Mouse (Mus musculus) cerebral cortex, adult 2 months (tissue): ENCODE data around the gene Otogl.

ENCODE experiments used
- WGBS: fragments of 180-500 bp; shearing (Covaris S2); methylation state at CpG from one replicate; pipeline ENCODE4 v1.1.7; 2018; 5-methylcytosine and 5-hydroxymethylcytosine counted together

Otogl gene

GRCm38 (mm10) chr10:107912084-107912573 lies at the start of gene Otogl:
Gene Otogl, minus strand, starts transcription at chr10:107912134.
- WGBS, result 58% methylated on average over 7 of the region's 7 CpGs

DNA sequence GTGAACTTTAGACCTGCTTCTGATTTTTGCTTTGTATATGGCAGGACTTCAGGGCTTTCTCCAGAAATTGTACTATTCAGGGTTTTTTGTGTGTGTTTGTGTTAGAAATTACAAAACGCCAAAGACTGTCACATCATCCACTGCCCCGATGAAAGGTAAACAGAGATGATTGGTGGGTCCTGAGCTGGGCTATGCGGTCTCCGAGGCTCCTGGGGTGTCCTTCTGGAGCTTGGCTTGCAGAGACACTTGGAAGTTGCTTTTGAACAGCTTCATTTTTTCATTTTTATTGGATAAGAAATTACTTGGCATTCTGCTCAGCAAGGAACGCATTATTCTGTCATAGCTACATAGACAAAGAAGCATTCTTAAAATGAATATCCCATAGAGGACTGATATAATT lies 44.7 kb upstream of the Otogl start:
- WGBS, result 83% methylated on average over 5 of the region's 5 CpGs

GRCm38 (mm10) chr10:107954444-107954843 lies 42.5 kb upstream of the Otogl start:
- WGBS, result 50% methylated on average over 6 of the region's 6 CpGs

DNA sequence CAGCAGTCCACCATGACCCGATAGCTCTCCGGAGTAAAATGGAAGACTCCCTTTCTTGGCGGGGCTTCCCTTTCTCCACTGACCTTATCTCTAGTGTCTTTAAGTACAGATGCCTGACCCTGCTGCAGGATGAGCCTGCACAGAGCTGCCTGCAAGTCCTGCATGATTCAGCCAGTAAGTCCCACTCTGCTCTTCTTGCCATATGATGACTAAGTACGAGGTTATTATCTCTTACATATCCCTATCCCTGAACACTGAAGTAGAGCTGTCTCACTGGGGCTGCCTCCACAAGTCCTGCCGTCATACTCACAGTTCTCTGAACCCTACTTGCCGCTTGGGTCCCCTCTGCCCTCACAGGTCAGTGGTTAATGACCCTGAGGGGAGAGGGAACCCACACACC lies 39.7 kb upstream of the Otogl start:
- WGBS, result 89% methylated on average over 6 of the region's 6 CpGs

DNA sequence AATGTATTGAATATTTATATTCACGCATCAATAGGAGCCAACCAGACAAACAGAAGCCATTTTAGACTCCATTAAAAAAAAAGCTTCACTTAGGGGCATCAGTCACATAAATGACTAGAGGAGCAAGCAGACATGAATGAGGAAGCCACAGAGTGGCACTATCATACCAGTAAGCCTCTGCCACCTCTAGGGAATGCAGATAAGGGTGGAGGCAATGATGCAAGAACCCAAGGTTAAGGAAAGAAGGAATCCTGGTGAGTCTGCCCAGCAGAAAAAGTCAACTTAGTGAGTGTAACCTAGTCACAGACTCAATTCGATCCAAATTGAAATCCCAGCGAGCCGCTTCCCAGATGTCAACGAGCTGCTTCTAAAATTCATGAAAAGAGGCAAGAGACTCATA lies 38.0 kb upstream of the Otogl start:
- 84% methylated on average over 5 of the region's 5 CpGs for WGBS

- 48% methylated on average over 8 of the region's 8 CpGs for WGBS
Observed at GRCm38 (mm10) chr10:107948647-107949046, 36.7 kb upstream of the Otogl start.

DNA sequence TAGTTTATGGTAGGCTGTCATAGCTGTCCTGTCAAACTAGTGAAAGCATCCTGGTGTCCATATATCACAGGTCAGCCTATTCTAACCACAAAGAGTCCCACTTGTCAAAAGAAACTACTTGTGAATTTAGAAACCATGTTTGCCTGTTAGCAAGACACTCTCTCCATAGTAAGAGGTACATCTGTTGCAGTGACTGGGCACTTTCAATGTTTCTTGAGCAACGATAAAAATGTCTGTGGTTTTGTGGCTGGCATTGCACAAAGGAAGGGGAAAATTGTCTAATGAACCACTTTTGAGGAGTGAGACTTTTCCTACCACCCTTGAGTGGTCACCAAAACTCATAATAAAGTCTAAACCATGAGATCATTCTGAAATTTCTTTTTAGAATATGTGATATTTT lies 36.1 kb upstream of the Otogl start:
- 37% methylated on average over 1 of the region's 1 CpGs for WGBS

DNA sequence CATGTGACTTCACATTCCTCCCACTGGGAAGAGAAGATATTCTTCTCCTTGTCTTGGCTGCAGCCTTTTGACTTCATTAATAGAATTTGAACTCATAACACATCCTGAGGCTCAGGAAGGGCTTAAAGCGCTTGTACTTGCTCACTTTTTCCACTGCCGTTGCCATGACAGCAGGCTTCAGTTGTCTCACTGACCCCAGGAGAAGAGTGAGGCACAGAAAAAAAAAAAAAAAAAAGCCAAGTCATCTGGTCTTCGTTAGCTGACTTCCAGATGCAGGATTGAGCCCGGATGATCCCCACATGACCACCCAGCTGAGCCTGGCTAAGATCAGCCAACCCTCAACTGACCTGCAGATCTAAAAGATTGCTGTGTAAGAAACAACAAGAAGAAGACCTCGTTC lies 34.4 kb upstream of the Otogl start:
- 71% methylated on average over 5 of the region's 5 CpGs for WGBS

GRCm38 (mm10) chr10:107943859-107944258 lies 31.9 kb upstream of the Otogl start:
- WGBS, result 78% methylated on average over 3 of the region's 3 CpGs

DNA sequence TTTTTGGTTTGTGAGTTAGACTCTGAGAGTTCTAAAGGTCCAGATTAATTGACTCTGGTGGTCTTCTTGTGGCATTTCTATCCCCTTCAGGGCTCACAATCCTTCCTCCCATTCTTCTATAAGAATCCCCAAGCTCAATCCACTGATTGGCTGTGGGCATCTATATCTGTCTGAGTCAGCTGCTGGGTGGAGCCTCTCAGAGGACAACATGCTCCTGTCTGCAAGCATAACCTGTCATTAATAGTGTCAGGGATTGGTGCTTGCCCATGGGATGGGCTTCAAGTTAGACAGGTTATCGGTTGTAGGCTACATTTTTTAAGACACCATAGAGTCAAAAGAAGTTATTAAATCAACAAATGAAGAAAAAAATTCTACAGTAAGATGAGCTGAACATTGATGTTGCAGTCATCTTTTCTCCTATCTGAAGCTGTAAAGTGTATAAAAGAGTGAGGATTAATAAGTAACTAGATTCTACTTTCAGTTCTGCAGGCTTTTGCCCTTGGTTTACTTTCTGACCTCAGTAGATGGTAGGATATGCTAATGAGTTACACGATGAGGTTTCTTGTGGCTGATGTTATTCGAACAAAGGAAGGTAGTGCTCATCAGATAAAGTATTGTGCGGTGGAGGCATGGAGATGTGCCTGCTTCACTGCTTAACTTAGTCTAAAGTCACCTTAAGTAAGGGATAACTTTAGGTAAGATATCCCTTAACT lies 29.4 kb upstream of the Otogl start:
- WGBS, result 93% methylated on average over 4 of the region's 4 CpGs

DNA sequence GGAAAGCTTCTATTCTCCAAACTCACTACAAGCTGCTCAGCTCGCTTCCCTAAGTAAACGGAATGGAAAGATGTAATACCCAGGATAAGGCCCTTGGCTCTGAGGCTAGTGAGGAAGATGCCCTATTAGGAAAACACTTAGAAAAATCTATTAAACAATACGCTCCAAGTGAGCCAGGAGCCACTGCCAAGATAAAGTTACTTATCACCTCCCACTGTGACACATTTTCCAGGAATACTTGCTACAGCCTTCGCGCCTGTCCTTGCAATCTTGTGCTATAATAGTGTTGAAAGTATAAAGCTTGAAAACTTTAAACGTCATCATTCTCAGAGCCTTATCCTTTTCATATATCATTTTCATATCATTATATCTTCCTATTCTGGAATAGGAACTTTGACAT lies 28.4 kb upstream of the Otogl start:
- WGBS, result 38% methylated on average over 6 of the region's 6 CpGs

DNA sequence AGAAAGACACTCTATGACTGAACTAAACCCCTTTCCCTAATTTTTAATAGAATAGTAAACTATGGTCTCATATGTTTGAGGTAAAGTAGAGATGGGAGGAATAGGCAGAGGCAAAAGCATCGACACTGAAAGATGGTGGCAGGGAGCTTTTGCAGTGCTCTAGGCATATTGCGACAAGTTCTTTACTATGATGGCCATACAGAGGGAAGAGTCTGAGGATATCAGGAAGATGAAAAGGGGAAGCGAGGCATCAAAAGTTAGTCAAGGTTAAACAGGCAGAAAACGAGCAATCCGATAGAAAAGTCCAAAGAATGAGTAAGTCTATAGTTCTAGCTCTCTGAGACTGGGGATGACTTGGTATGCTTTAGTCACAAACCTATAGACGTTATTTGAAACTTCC lies 27.9 kb upstream of the Otogl start:
- WGBS, result 72% methylated on average over 6 of the region's 6 CpGs

DNA sequence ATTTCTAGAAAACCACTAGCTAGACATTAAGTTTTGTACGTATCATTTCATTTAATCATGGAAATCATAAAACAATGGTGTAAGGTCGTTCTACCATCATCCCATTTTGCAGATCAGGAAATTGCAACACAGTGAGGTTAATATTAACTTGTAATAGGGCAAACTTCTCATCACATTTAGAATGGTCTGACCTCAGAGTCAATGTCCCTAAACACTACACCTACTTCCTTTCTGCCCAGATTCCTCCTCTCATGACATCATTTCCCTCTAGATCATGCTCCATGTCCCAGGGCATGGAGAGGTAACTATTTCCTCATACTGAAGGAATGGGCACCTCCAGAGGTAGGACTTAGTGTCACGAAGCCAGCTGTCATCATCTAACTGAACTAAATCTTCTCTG lies 22.1 kb upstream of the Otogl start:
- 93% methylated on average over 3 of the region's 3 CpGs for WGBS

GRCm38 (mm10) chr10:107933527-107933926 lies 21.6 kb upstream of the Otogl start:
- 68% methylated on average over 1 of the region's 1 CpGs for WGBS

DNA sequence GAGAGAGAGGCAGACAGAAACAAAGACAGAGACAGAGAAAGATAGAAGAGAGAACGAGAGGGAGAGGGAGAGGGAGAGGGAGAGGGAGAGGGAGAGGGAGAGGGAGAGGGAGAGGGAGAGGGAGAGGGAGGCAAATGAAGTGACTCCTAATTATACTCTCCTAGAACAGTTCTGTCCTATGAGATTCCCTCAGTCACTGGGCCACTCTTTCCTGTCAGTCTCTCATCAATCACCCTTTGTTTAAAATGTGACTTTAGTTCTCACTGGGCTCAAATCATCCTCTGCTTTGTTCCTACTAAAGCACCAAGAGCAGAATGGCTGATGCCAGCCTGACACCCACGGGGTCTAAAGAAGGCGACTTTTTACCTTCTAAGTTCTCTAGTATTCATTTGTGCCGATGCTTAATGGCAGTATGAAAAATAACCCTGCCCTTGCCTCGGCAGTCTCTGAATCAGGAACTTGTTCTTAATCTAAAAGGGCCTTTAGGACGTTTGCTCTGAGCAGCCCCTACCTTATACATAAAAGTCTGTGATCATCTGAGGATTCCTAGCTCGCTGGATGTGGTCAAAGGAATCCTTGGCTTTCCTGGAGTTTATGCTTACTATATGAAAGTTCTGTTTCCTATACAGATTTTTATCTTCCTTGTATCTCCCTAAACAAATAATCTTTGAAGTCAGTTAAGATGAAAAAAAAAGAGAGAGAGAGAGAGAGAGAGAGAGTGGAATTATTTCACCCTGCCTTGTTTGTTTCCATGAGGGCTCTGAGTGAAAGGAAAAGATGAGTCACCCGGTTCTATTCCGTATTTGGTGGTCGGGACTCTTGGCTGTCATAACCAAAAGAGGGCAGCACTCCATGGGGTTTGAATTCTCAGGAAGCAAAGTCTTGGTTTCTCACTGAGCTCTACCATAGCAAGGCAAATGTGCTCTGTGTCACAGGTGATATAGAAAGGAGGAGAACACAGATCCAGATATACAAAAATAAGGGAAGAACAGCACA lies 20.2 kb upstream of the Otogl start:
- 26% methylated on average over 10 of the region's 10 CpGs for WGBS

DNA sequence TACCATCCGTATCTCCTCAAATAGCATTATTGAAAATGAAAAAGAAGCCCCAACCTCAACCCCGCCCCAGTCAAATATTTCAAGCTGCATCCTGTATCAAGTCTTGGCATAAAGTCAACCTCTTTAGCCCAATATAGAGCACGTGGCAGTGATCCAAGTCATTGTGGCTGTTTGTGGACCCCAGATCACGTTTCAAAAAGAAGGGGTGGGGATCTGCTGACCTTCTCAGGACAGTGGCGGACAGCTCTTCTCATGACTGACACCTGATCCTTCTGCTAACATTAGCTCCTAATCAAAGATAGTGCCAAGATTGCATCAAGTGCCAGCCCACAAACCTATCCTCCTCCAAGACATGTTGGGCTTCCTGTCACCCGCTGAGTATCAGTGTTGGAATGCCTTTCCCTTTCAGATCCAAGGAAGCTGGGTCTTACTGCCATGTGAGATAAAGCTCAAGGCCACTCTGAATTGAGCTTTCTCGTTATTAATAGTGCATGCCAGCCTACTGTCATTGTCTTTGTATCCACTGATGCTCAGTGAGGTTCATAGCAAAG lies 18.6 kb upstream of the Otogl start:
- WGBS, result 58% methylated on average over 7 of the region's 7 CpGs

- WGBS, result 54% methylated on average over 2 of the region's 2 CpGs
Observed at GRCm38 (mm10) chr10:107923860-107924259, 11.9 kb upstream of the Otogl start.

GRCm38 (mm10) chr10:107922750-107923149 lies 10.8 kb upstream of the Otogl start:
- 2% methylated on average over 1 of the region's 1 CpGs for WGBS

- 44% methylated on average over 1 of the region's 1 CpGs for WGBS
Observed at GRCm38 (mm10) chr10:107921549-107921948, 9.6 kb upstream of the Otogl start.

DNA sequence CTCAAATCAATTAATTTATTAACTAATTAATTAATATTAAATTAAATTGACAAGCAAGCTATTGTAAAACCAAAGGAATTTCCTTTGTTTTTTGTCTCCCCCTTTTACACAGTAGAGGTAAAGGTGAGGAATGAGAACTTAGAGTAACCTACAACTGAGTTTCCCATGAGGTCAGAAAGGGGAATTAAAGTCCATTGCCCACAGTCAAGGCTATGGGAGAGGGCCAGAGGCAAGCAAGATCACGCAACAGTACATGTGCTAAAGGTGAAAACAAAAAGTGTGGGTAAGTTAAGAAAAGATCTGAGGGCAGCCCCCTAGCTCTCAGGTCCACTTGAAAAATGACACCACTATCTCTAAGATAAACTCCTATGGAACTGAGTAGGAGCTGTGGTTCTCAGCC lies 9.2 kb upstream of the Otogl start:
- 94% methylated on average over 1 of the region's 1 CpGs for WGBS

DNA sequence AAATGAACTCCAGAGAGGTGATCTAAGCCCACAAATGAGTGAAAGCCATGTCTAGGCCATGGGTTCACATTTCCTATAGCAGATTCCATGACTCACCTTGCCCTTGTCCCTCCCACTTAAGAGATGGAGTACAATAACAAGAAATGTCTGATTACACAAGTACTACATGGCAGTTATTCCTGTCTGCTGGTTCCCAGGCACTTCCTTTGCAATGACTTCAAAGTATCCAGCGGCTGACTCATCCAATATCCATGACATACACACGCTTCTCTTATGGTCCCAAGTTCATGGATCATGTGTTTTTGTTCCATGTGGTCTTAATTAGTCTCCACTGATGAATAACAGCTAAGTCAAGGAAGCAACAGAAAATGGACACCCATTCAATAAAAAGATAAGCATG lies 1.1 kb upstream of the Otogl start:
- 72% methylated on average over 2 of the region's 2 CpGs for WGBS

GRCm38 (mm10) chr10:107906453-107906852 lies 5.5 kb downstream of the Otogl start:
- WGBS, result 69% methylated on average over 10 of the region's 10 CpGs
